Mouse (Mus musculus) cerebellum, adult 2 months (tissue): ENCODE measurements at regions not wholly inside any gene's neighbourhood (a gene's known extent, or its start where the extent isn't known, plus 50 kb on each side); places are given as distances from the start of the nearest gene placed in this dataset.

Source experiments
- DNase-seq, 2 experiments: peaks; one replicate each; pipeline ENCODE4 v3.0.0; 2021
- H3K27ac ChIP-seq: fragments of 200-500 bp; 2 replicates; pipeline ENCODE4 v1.5.1; 2012; ENCODE audit warnings: low read length, control low read depth, inconsistent platforms; ENCODE audit not compliant: insufficient read depth
- H3K27me3 ChIP-seq: fragments of 200-500 bp; 2 replicates; pipeline ENCODE4 v1.6.1; 2012; ENCODE audit warnings: inconsistent platforms, mild to moderate bottlenecking, low read length, moderate library complexity; ENCODE audit not compliant: control insufficient read depth, insufficient read depth
- H3K4me1 ChIP-seq: fragments of 200-500 bp; 2 replicates; pipeline ENCODE4 v1.6.1; 2011; ENCODE audit warnings: low read length; ENCODE audit not compliant: control insufficient read depth, insufficient read depth
- H3K4me3 ChIP-seq: fragments of 200-500 bp; replicated peaks from 2 replicates; pipeline ENCODE3; 2011; ENCODE audit warnings: mild to moderate bottlenecking, low read depth, low read length, control low read depth; ENCODE audit not compliant: insufficient read depth
- CTCF ChIP-seq: fragments of 200-500 bp; IDR thresholded peaks from 2 replicates; pipeline ENCODE4 v1.5.1; 2011; ENCODE audit warnings: low read depth, mild to moderate bottlenecking, control low read depth, low read length, moderate library complexity, borderline replicate concordance; ENCODE audit not compliant: insufficient read depth
- POLR2A ChIP-seq: fragments of 200-500 bp; IDR thresholded peaks from 2 replicates; pipeline ENCODE4 v1.6.1; 2011; ENCODE audit warnings: low read length, control low read depth, borderline replicate concordance; ENCODE audit not compliant: insufficient read depth
- WGBS: fragments of 180-500 bp; shearing (Covaris S2); methylation state at CpG from one replicate; pipeline ENCODE4 v1.1.7; 2018; 5-methylcytosine and 5-hydroxymethylcytosine counted together

- Histone ChIP-seq H3K27ac (no peak overlapping the region), H3K27me3 (no peaks in the 10 kb centered on the region), H3K4me3 (no peak overlapping the region), H3K4me1 (no peaks in the 10 kb centered on the region)
- DNase-seq: no peak
- no peak for TF ChIP-seq CTCF
- no peak for TF ChIP-seq POLR2A
Measured at GRCm38 (mm10) chr12:33849088-33849487, 79.1 kb upstream of the Ferd3l start.

DNA sequence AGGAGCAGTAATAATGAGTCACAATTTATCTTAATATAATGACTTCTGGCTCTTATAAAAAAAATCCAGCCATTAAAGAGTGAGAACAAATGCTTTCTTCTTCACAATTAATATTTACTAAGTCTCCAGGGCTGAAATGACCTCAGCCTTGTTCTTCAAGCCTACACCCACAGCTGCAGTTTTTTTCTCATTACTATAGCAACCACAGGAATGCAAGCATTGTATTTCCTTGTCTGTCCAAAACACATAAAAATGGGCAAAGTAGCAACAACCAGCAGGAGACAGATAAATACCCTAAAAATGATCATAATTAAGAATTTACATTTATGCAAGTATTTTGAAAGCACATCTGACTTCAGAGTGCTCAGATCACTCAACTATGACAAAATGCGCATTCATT lies 76.5 kb upstream of the Ferd3l start:
- TF ChIP-seq POLR2A (no peak), CTCF (no peak)
- 59% methylated on average over 1 of the region's 1 CpGs for WGBS
- Histone ChIP-seq H3K27ac (no peak overlapping the region), H3K27me3 (no peaks in the 10 kb centered on the region), H3K4me1 (no peaks in the 10 kb centered on the region), H3K4me3 (no peak overlapping the region)
- no peak for DNase-seq
